Mouse (Mus musculus) CH12.LX (cell line): ENCODE data around the gene Eya4. TPM values are rescaled to one million over a fixed set of nuclear protein-coding genes. Genes with fewer than 3 reads are reported as not detected.

Experiments used
- DNase-seq: peaks from one replicate; pipeline ENCODE4 v3.0.0-alpha.2; 2013; ENCODE audit errors: extremely low read depth
- H3K27ac ChIP-seq: 2 replicates; pipeline ENCODE4 v1.5.1; 2012; ENCODE audit warnings: low read depth, mild to moderate bottlenecking, control low read depth, moderate library complexity; ENCODE audit not compliant: insufficient read depth
- H3K27me3 ChIP-seq: replicated peaks from 2 replicates; pipeline ENCODE3; 2012; ENCODE audit warnings: inconsistent platforms
- H3K36me3 ChIP-seq, 2 experiments: replicated peaks in 1 of 2; 2 replicates each; pipeline versions ENCODE3 to v1.6.1; 2012; ENCODE audit warnings: inconsistent platforms in 1 of 2, low read length in 1 of 2, mild to moderate bottlenecking in 1 of 2, mixed read lengths in 1 of 2, moderate library complexity in 1 of 2; ENCODE audit not compliant: control insufficient read depth in 1 of 2, insufficient read depth in 1 of 2
- H3K4me1 ChIP-seq, 2 experiments: 2 replicates each; pipeline ENCODE4 v1.6.1; 2012; ENCODE audit warnings: inconsistent platforms in 1 of 2, moderate library complexity in 1 of 2; ENCODE audit not compliant: insufficient read depth in 2 of 2, control insufficient read depth in 1 of 2
- H3K4me2 ChIP-seq: 2 replicates; pipeline ENCODE4 v1.6.1; 2012; ENCODE audit warnings: low read depth, mild to moderate bottlenecking, control low read depth; ENCODE audit not compliant: poor library complexity, insufficient read depth, severe bottlenecking
- H3K4me3 ChIP-seq, 3 experiments: fragments of 150-350 bp in 1 of 3; sonication (generic) in 1 of 3; replicated peaks in 1 of 3; 2 replicates each; pipeline versions ENCODE3 to v1.5.1; 2011 to 2012; ENCODE audit warnings: low read depth in 2 of 3, low read length in 2 of 3, mild to moderate bottlenecking in 2 of 3, moderate library complexity in 2 of 3, control low read depth in 1 of 3, improper control_type of control experiment in 1 of 3, inconsistent platforms in 1 of 3, mixed read lengths in 1 of 3; ENCODE audit not compliant: poor library complexity in 1 of 3
- H3K79me2 ChIP-seq: replicated peaks from 2 replicates; pipeline ENCODE4 v1.6.1; 2012; ENCODE audit warnings: mild to moderate bottlenecking, moderate library complexity; ENCODE audit not compliant: control insufficient read depth, poor library complexity, insufficient read depth, severe bottlenecking; ENCODE audit errors: extremely low read depth
- H3K9ac ChIP-seq: 2 replicates; pipeline ENCODE4 v1.6.1; 2012; ENCODE audit warnings: low read depth, mild to moderate bottlenecking, control low read depth, moderate library complexity; ENCODE audit not compliant: insufficient read depth
- H3K9me3 ChIP-seq: replicated peaks from 2 replicates; pipeline ENCODE3; 2012; ENCODE audit warnings: low read length, inconsistent platforms, mixed read lengths
- CHD1 ChIP-seq: IDR thresholded peaks from 2 replicates; pipeline ENCODE4 v1.6.1; 2012; ENCODE audit warnings: low read depth, low read length, improper control_type of control experiment, inconsistent platforms
- CHD2 ChIP-seq: IDR thresholded peaks from 2 replicates; pipeline ENCODE4 v1.6.1; 2011; ENCODE audit warnings: low read length, improper control_type of control experiment
- ELF1 ChIP-seq: IDR thresholded peaks from 2 replicates; pipeline ENCODE4 v1.6.1; 2014; ENCODE audit warnings: low read depth, mild to moderate bottlenecking, inconsistent platforms, low read length, improper control_type of control experiment
- EP300 ChIP-seq: IDR thresholded peaks from 2 replicates; pipeline ENCODE4 v1.6.1; 2011; ENCODE audit warnings: low read length, improper control_type of control experiment
- KAT2A ChIP-seq: IDR thresholded peaks from 2 replicates; pipeline ENCODE4 v1.6.1; 2012; ENCODE audit warnings: low read length, improper control_type of control experiment, inconsistent platforms; ENCODE audit not compliant: insufficient replicate concordance
- MYC ChIP-seq: IDR thresholded peaks from 2 replicates; pipeline ENCODE4 v1.6.1; 2011; ENCODE audit warnings: low read depth, mild to moderate bottlenecking, improper control_type of control experiment, low read length
- POLR2A ChIP-seq: IDR thresholded peaks from 2 replicates; pipeline ENCODE4 v1.6.1; 2011; ENCODE audit warnings: low read depth, mild to moderate bottlenecking, improper control_type of control experiment, low read length
- RAD21 ChIP-seq: IDR thresholded peaks from 2 replicates; pipeline ENCODE4 v1.6.1; 2011; ENCODE audit warnings: low read depth, mild to moderate bottlenecking, low read length, improper control_type of control experiment, moderate library complexity
- SIN3A ChIP-seq: IDR thresholded peaks from 2 replicates; pipeline ENCODE4 v1.6.1; 2012; ENCODE audit warnings: low read length, improper control_type of control experiment, inconsistent platforms
- TBP ChIP-seq: conservative IDR thresholded peaks from 2 replicates; pipeline ENCODE4 v1.6.1; 2011; ENCODE audit warnings: low read depth, low read length, improper control_type of control experiment
- ZMIZ1 ChIP-seq: IDR thresholded peaks from 2 replicates; pipeline ENCODE4 v1.6.1; 2012; ENCODE audit warnings: low read depth, mild to moderate bottlenecking, inconsistent platforms, low read length, improper control_type of control experiment
- ZNF384 ChIP-seq: IDR thresholded peaks from 2 replicates; pipeline ENCODE4 v1.6.1; 2012; ENCODE audit warnings: low read depth, low read length, improper control_type of control experiment, inconsistent platforms
- dilution Hi-C: fragments of 300-500 bp; cut with MboI; formaldehyde crosslinking; loops from 2 replicates; pipeline ENCODE4 v1.14.3; 2020; ENCODE audit warnings: low sequenced_read_pairs; ENCODE audit not compliant: extremely low pct_unique_long_range_greater_than_20kb, extremely low pct_ligation_motif_present
- in situ Hi-C: fragments of 300-500 bp; cut with MboI; formaldehyde crosslinking; loops from 3 replicates; pipeline ENCODE4 v1.14.3; 2019; ENCODE audit warnings: low sequenced_read_pairs, low pct_ligation_motif_present, low pct_unique_long_range_greater_than_20kb, mixed read lengths
- polyA plus RNA-seq: library from polyadenylated mRNA; unstranded; fragments of >175 nt; gene quantifications from 2 replicates; pipeline ENCODE4 v1.2.1, GENCODE M21; 2012; ENCODE audit warnings: low read depth; ENCODE audit not compliant: insufficient read length
- total RNA-seq, 2 experiments: library from RNA; depleted of rRNA; stranded (reverse); fragments of 300-350 nt in 1 of 2; fragments of >200 nt in 1 of 2; gene quantifications; 2 replicates each; pipeline ENCODE4 v1.2.3; 2012 to 2014

Gene Eya4
- total and polyA plus RNA-seq, 3 experiments: 0.05 to 0.10 TPM; not detected in 1

GRCm38 (mm10) chr10:23060041-23060693 lies 290.4 kb downstream of the Eya4 start:
- peaks cover 0 to 4% of the 10 kb centered on the region in 2 experiments; a peak in 1 of 4 replicates for H3K4me1 ChIP-seq
- in situ Hi-C loops (loop anchor here (25.0 kb wide), 1 partner anchor 473 kb away; no protein-coding TSS in a partner anchor), dilution Hi-C loops (no loop called here)
- no peak overlapping the region for H3K4me3 ChIP-seq
- TF ChIP-seq ZNF384 (no peak), MYC (no peak), POLR2A (no peak), KAT2A (no peak), ZMIZ1 (no peak)
- no peak for DNase-seq
- no peaks in the 10 kb centered on the region for H3K36me3 ChIP-seq
- H3K9me3 ChIP-seq: no peaks in the 10 kb centered on the region
- H3K79me2 ChIP-seq: no peaks in the 10 kb centered on the region
- no peak overlapping the region for H3K27ac ChIP-seq
- no peak overlapping the region for H3K9ac ChIP-seq
- no peak overlapping the region for H3K4me2 ChIP-seq
- no peaks in the 10 kb centered on the region for H3K27me3 ChIP-seq

- dilution Hi-C loops: no loop called here
- H3K4me2 ChIP-seq: no peak overlapping the region
- in situ Hi-C loops: loop anchor here (25.0 kb wide), 1 partner anchor 466 kb away; no protein-coding TSS in a partner anchor
- no peaks in the 10 kb centered on the region for H3K27me3 ChIP-seq
- no peaks in the 10 kb centered on the region for H3K9me3 ChIP-seq
- DNase-seq: no peak
- no peak overlapping the region for H3K9ac ChIP-seq
- peaks cover 0 to 4% of the 10 kb centered on the region in 2 experiments; a peak in 1 of 4 replicates for H3K4me1 ChIP-seq
- no peaks in the 10 kb centered on the region for H3K36me3 ChIP-seq
- H3K4me3 ChIP-seq: no peak overlapping the region
- TF ChIP-seq ELF1 (no peak), ZNF384 (no peak), TBP (no peak), EP300 (no peak), CHD1 (no peak), SIN3A (no peak), RAD21 (no peak), CHD2 (no peak)
- H3K27ac ChIP-seq: no peak overlapping the region
- no peaks in the 10 kb centered on the region for H3K79me2 ChIP-seq
These were observed 297.1 kb downstream of the Eya4 start for GRCm38 (mm10) chr10:23053379-23053915.
